In the genomic region with DNA sequence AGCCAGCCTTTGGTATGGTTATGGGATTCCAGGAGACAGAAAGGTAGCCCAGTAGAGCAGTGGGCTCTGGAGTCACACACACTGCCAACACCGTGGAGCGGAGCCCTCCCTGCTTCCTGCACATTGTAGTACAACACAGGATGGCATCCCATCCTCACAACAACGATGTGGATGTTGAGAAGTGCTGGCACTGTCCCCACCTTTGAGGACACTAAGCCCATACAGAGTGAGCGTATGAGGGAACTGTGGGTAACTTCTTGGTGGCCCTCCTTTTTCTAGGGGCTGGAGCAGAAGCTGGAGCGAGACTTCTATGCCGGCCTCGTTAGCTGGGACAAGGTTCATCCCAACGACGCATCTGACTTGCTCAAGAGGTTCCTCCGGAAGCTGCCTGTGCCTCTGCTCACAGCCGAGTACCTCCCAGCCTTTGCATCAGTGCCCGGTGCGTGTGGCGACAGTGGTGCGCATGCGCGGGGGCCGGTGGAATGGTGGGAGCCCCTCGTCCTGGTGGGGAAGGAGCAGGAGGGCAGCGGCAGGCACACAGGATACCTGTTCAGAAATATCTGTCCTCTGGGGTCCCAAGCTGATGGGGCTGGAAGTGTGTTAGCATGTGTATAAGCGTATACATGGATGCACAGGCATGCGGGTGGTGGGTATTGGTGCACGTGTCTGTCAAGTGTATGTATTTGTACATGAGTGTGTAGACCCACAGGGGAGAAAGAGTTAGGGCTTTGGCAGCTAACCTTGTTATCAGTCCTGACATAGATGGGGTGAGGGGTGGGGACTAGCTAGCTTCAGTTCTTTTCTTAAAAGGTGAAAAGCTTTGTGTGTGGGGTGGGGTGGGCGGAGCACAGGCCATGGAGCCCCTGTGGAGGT, we compare ENCODE assay signal across 9 mouse cellular contexts. TPM values are rescaled to one million over a fixed set of nuclear protein-coding genes. Genes with fewer than 3 reads are reported as not detected.
DNase-seq lines count a peak whose midpoint lies in the region; ATAC-seq and TF ChIP-seq lines count a peak whose summit lies in the region.
"Had no signal": no experiment of that assay in that cellular context is flagged by ENCODE, and none has a peak within 500 bp of the region (broad histone marks: within the 10 kb centered on the region; RNA-seq: fewer than 3 reads in every experiment).

No protein-coding gene starts in this region.

- no peak overlapping the region for H3K4me3 ChIP-seq in intestine, embryonic 15.5 days (replicated peaks)
- H3K4me3 ChIP-seq in intestine, postnatal 0 days (ENCODE audit: low read depth, low read length) = no peak overlapping the region
- peak overlapping the region; percentile 42 for H3K4me3 ChIP-seq in embryonic facial prominence, embryonic 10.5 days
- 0 out of 2 replicates have a peak overlapping the region, but pooled peaks have one; percentile 7 for H3K4me3 ChIP-seq in hindbrain, postnatal 0 days (ENCODE audit: low read length)
- 0 out of 2 replicates have a peak overlapping the region, but pooled peaks have one; percentile 1 for H3K4me3 ChIP-seq in neural tube, embryonic 12.5 days
- H3K4me3 ChIP-seq: megakaryocyte, embryonic 14.5 days had no signal

- H3K27ac ChIP-seq in intestine, embryonic 15.5 days = no peak overlapping the region
- H3K27ac ChIP-seq in intestine, postnatal 0 days (ENCODE audit: low read depth, low read length) = no peak overlapping the region
- H3K27ac ChIP-seq in embryonic facial prominence, embryonic 10.5 days (replicated peaks) = peak overlapping the region; percentile 24; the same call in 1 of the 2 replicates
- no peak overlapping the region for H3K27ac ChIP-seq in hindbrain, postnatal 0 days
- H3K27ac ChIP-seq in neural tube, embryonic 12.5 days = no peak overlapping the region

- ATAC-seq in intestine, embryonic 15.5 days = no peak
- ATAC-seq in intestine, postnatal 0 days = no peak
- peak; percentile 62; the same call in 1 of the 2 replicates for ATAC-seq in hindbrain, postnatal 0 days
- 0 out of 2 replicates have a peak, but pooled peaks have one; percentile 41 for ATAC-seq in neural tube, embryonic 12.5 days (ENCODE audit: low FRiP score, low read depth)

- H3K27me3 ChIP-seq in intestine, embryonic 15.5 days (replicated peaks) = no peaks in the 10 kb centered on the region; the same call in 1 of the 2 replicates
- H3K27me3 ChIP-seq in intestine, postnatal 0 days (replicated peaks; ENCODE audit: control insufficient read depth, insufficient read depth, low read length) = no peaks in the 10 kb centered on the region
- H3K27me3 ChIP-seq in embryonic facial prominence, embryonic 10.5 days (replicated peaks; ENCODE audit: low read depth, poor library complexity, severe bottlenecking) = peaks cover 23% of the 10 kb centered on the region
- H3K27me3 ChIP-seq in hindbrain, postnatal 0 days (ENCODE audit: insufficient read depth, low read length) = no peaks in the 10 kb centered on the region
- H3K27me3 ChIP-seq in neural tube, embryonic 12.5 days (replicated peaks) = no peaks in the 10 kb centered on the region

- DNase-seq in embryonic facial prominence, embryonic 10.5 days (ENCODE audit: low spot score) = peak; percentile 63
- peak; percentile 63 for DNase-seq in hindbrain, postnatal 0 days (ENCODE audit: low spot score)
- DNase-seq in adrenal gland, adult 18-20 months (ENCODE audit: low spot score in 2 of 2) = no peak
- DNase-seq in adrenal gland, postnatal 4 days (ENCODE audit: low spot score in 2 of 2) = no peak
- DNase-seq in lung, postnatal 4 days = no peak

- no peaks in the 10 kb centered on the region for H3K4me1 ChIP-seq in intestine, embryonic 15.5 days (replicated peaks)
- no peaks in the 10 kb centered on the region for H3K4me1 ChIP-seq in intestine, postnatal 0 days (replicated peaks; ENCODE audit: control insufficient read depth, insufficient read depth, low read length)
- H3K4me1 ChIP-seq in embryonic facial prominence, embryonic 10.5 days = peaks cover 9% of the 10 kb centered on the region
- H3K4me1 ChIP-seq in hindbrain, postnatal 0 days (ENCODE audit: insufficient read depth, low read length) = no peaks in the 10 kb centered on the region
- H3K4me1 ChIP-seq in neural tube, embryonic 12.5 days = no peaks in the 10 kb centered on the region; the same call in 1 of the 2 replicates
- H3K4me1 ChIP-seq: megakaryocyte, embryonic 14.5 days had no signal

- no peak overlapping the region for H3K9ac ChIP-seq in intestine, embryonic 15.5 days
- no peak overlapping the region for H3K9ac ChIP-seq in intestine, postnatal 0 days (ENCODE audit: low read depth, low read length)
- peak overlapping the region; percentile 17; the same call in 1 of the 2 replicates for H3K9ac ChIP-seq in hindbrain, postnatal 0 days (replicated peaks; ENCODE audit: low read length)
- H3K9ac ChIP-seq in neural tube, embryonic 12.5 days = no peak overlapping the region

- H3K9me3 ChIP-seq in intestine, embryonic 15.5 days = no peaks in the 10 kb centered on the region
- H3K9me3 ChIP-seq in intestine, postnatal 0 days (ENCODE audit: control insufficient read depth) = no peaks in the 10 kb centered on the region
- no peaks in the 10 kb centered on the region for H3K9me3 ChIP-seq in embryonic facial prominence, embryonic 10.5 days
- H3K9me3 ChIP-seq in hindbrain, postnatal 0 days (ENCODE audit: low read length) = no peaks in the 10 kb centered on the region
- no peaks in the 10 kb centered on the region for H3K9me3 ChIP-seq in neural tube, embryonic 12.5 days
- H3K9me3 ChIP-seq: megakaryocyte, embryonic 14.5 days had no signal

- H3K4me2 ChIP-seq in intestine, embryonic 15.5 days (replicated peaks) = peak overlapping the region; percentile 33; the same call in 1 of the 2 replicates
- no peak overlapping the region for H3K4me2 ChIP-seq in intestine, postnatal 0 days (replicated peaks; ENCODE audit: low read depth)
- peak overlapping the region; percentile 46 for H3K4me2 ChIP-seq in hindbrain, postnatal 0 days (ENCODE audit: low read depth, low read length)
- peak overlapping the region; percentile 49 for H3K4me2 ChIP-seq in neural tube, embryonic 12.5 days (replicated peaks)

- no peaks in the 10 kb centered on the region for H3K36me3 ChIP-seq in intestine, embryonic 15.5 days
- no peaks in the 10 kb centered on the region for H3K36me3 ChIP-seq in intestine, postnatal 0 days (ENCODE audit: control insufficient read depth, insufficient read depth)
- no peaks in the 10 kb centered on the region for H3K36me3 ChIP-seq in embryonic facial prominence, embryonic 10.5 days (replicated peaks)
- no peaks in the 10 kb centered on the region for H3K36me3 ChIP-seq in hindbrain, postnatal 0 days (ENCODE audit: insufficient read depth, low read length)
- H3K36me3 ChIP-seq in neural tube, embryonic 12.5 days = no peaks in the 10 kb centered on the region

- 47% methylated on average over 24 of the region's 24 CpGs for WGBS in intestine, embryonic 15.5 days
- WGBS in intestine, postnatal 0 days = 52% methylated on average over 24 of the region's 24 CpGs
- WGBS in embryonic facial prominence, embryonic 10.5 days = 57% methylated on average over 24 of the region's 24 CpGs
- 53% methylated on average over 24 of the region's 24 CpGs for WGBS in hindbrain, postnatal 0 days
- 51% methylated on average over 24 of the region's 24 CpGs for WGBS in neural tube, embryonic 12.5 days

- TF ChIP-seq CTCF in intestine, postnatal 0 days (IDR thresholded peaks at IDR 0.05; ENCODE audit: low read depth) = no peak
- TF ChIP-seq CTCF in hindbrain, postnatal 0 days (IDR thresholded peaks at IDR 0.05; ENCODE audit: low read depth) = no peak

RNA-seq across cellular contexts. Expression of a gene that starts 27.1 kb away (rescaled TPM):
- polyA plus RNA-seq in intestine, embryonic 15.5 days (2015; fragmentation: Nextera tagmentation; extraction: Ambion mirVana) = 0.23 TPM in 1 of 2 replicates, not detected in the other
- not detected in 2 replicates for polyA plus RNA-seq in intestine, postnatal 0 days (2015; fragmentation: Nextera tagmentation; extraction: Ambion mirVana)
- 0.21 and 0.25 TPM in 2 replicates for polyA plus RNA-seq in embryonic facial prominence, embryonic 10.5 days (2016; fragmentation: Nextera tagmentation; extraction: Ambion mirVana)
- total RNA-seq in hindbrain, postnatal 0 days (2014; rRNA removed) = 1.4 and 2.4 TPM in 2 replicates
- 0.64 and 1.0 TPM in 2 replicates for polyA plus RNA-seq in hindbrain, postnatal 0 days (2015; fragmentation: Nextera tagmentation; extraction: Ambion mirVana)
- polyA plus RNA-seq in neural tube, embryonic 12.5 days (2016; fragmentation: Nextera tagmentation; extraction: Ambion mirVana) = 0.25 and 0.52 TPM in 2 replicates
- not detected for total RNA-seq in adrenal gland, adult 18-20 months (2021)
- not detected for total RNA-seq in adrenal gland, postnatal 4 days (2021)

RNA-seq across cellular contexts. Expression of a gene that starts 37.3 kb away (rescaled TPM):
- not detected in 2 replicates for polyA plus RNA-seq in intestine, embryonic 15.5 days (2015; fragmentation: Nextera tagmentation; extraction: Ambion mirVana)
- polyA plus RNA-seq in intestine, postnatal 0 days (2015; fragmentation: Nextera tagmentation; extraction: Ambion mirVana) = not detected in 2 replicates
- polyA plus RNA-seq in embryonic facial prominence, embryonic 10.5 days (2016; fragmentation: Nextera tagmentation; extraction: Ambion mirVana) = not detected in 2 replicates
- not detected in 2 replicates for total RNA-seq in hindbrain, postnatal 0 days (2014; rRNA removed)
- not detected in 2 replicates for polyA plus RNA-seq in hindbrain, postnatal 0 days (2015; fragmentation: Nextera tagmentation; extraction: Ambion mirVana)
- polyA plus RNA-seq in neural tube, embryonic 12.5 days (2016; fragmentation: Nextera tagmentation; extraction: Ambion mirVana) = not detected in 2 replicates
- total RNA-seq in adrenal gland, adult 18-20 months (2021) = 100 to 1,000 TPM in 1 of 2 experiments, 10 to 100 TPM in 1; 75.7 to 130 TPM
- 10 to 100 TPM; 15.3 to 22.8 TPM for total RNA-seq in adrenal gland, postnatal 4 days (2021)

Comparison
In these comparisons a context has a peak if more than half of its experiments do, and no peak if none do; other contexts are left out.
1. ATAC-seq: peak in hindbrain, postnatal 0 days (single experiment) and neural tube, embryonic 12.5 days (single experiment); none in intestine, embryonic 15.5 days (single experiment) and intestine, postnatal 0 days (single experiment).
2. H3K4me3 ChIP-seq: peak in embryonic facial prominence, embryonic 10.5 days (single experiment), hindbrain, postnatal 0 days (single experiment) and neural tube, embryonic 12.5 days (single experiment); none in intestine, embryonic 15.5 days (single experiment) and intestine, postnatal 0 days (single experiment).
3. DNase-seq: peak in embryonic facial prominence, embryonic 10.5 days (single experiment) and hindbrain, postnatal 0 days (single experiment); none in adrenal gland, adult 18-20 months (0 of 2), adrenal gland, postnatal 4 days (0 of 2) and lung, postnatal 4 days (0 of 2).